8 mouse cellular contexts compared by ENCODE assay signal in genomic region chr4:144892133-144892936, GRCm38 (mm10). TPM values are rescaled to one million over a fixed set of nuclear protein-coding genes. Genes with fewer than 3 reads are reported as not detected.
A peak's percentile ranks its signal among the peaks of the same experiment; 100 is the strongest.
DNase-seq lines count a peak whose midpoint lies in the region; ATAC-seq lines count a peak whose summit lies in the region.

TSS of gene Dhrs3 (plus strand) at chr4:144892827.

- peak; percentile 60 for ATAC-seq in activated CD4-positive, CD25-positive, alpha-beta regulatory T cell, adult 4 months
- ATAC-seq in megakaryocyte-erythroid progenitor cell, adult 5-6 weeks (replicated peaks; ENCODE audit: low FRiP score, low TSS enrichment, poor library complexity, severe bottlenecking), result peak; percentile 66

- intact Hi-C loops in left cerebral cortex, postnatal 14 days (cut with DNase I), result loop anchor here (10.0 kb wide), 1 partner anchor 212 kb away; no protein-coding TSS in a partner anchor

- DNase-seq in embryo, embryonic 10 days (ENCODE audit: low spot score), result peak; percentile 86
- DNase-seq in gastrocnemius, postnatal 10 days, result peak; percentile 84
- peak; percentile 76 for DNase-seq in induced T-regulatory cell, adult 2 months (ENCODE audit: low read depth)
- peak; percentile 71 to 81 for DNase-seq in left cerebral cortex, postnatal 14 days (ENCODE audit: low spot score in 2 of 2)
- peak; percentile 68 for DNase-seq in right cerebral cortex, postnatal 14 days
- peak; percentile 87 to 93 for DNase-seq in urinary bladder, postnatal 36 days (ENCODE audit: low spot score in 2 of 2)

RNA-seq across cellular contexts. Expression of gene Dhrs3, which starts in this region (rescaled TPM):
- 10 to 100 TPM; 46.8 to 47.3 TPM for polyA plus RNA-seq in activated CD4-positive, CD25-positive, alpha-beta regulatory T cell, adult 4 months (2017; shearing (Covaris generic))
- total RNA-seq in gastrocnemius, postnatal 10 days (2021), result 10 to 100 TPM; 39.3 to 39.8 TPM
- 10 to 100 TPM; 22.2 TPM for total RNA-seq in left cerebral cortex, postnatal 14 days (2021)
- total RNA-seq in megakaryocyte-erythroid progenitor cell, adult 5-6 weeks (2014; fragmentation: Nextera tagmentation), result 1.9 and 11.1 TPM in 2 replicates
- total RNA-seq in megakaryocyte-erythroid progenitor cell, adult 5-6 weeks (2017), result 3.0 and 6.7 TPM in 2 replicates

Comparison
In these comparisons a context has a peak if more than half of its experiments do, and no peak if none do; other contexts are left out.
1. Peak in every context shown above with its lines: DNase-seq and ATAC-seq.